Mouse (Mus musculus) intestine, embryonic 16.5 days (tissue): ENCODE data around the gene Tmc7. TPM values are rescaled to one million over a fixed set of nuclear protein-coding genes. Genes with fewer than 3 reads are reported as not detected.

Experiments
- ATAC-seq: fragments of 200-750 bp; cut with Nextera tagmentation; 2 replicates; pipeline ENCODE4 v1.8.0; 2017; ENCODE audit warnings: moderate TSS enrichment, moderate library complexity
- H3K27ac ChIP-seq: fragments of 300-500 bp; sonication (generic); 2 replicates; pipeline ENCODE4 v1.5.1; 2014; ENCODE audit warnings: mild to moderate bottlenecking, low read length
- H3K27me3 ChIP-seq: fragments of 300-500 bp; sonication (generic); replicated peaks from 2 replicates; pipeline ENCODE4 v1.6.1; 2014; ENCODE audit warnings: low read length, control low read depth, mixed read lengths; ENCODE audit not compliant: control insufficient read depth, insufficient read depth
- H3K36me3 ChIP-seq: fragments of 300-500 bp; sonication (generic); 2 replicates; pipeline ENCODE4 v1.6.1; 2014; ENCODE audit warnings: low read length, control low read depth; ENCODE audit not compliant: control insufficient read depth, insufficient read depth
- H3K4me1 ChIP-seq: fragments of 300-500 bp; sonication (generic); 2 replicates; pipeline ENCODE4 v1.6.1; 2014; ENCODE audit warnings: low read length, control low read depth, mixed read lengths; ENCODE audit not compliant: control insufficient read depth, insufficient read depth
- H3K4me2 ChIP-seq: fragments of 300-500 bp; sonication (generic); 2 replicates; pipeline ENCODE4 v1.6.1; 2014; ENCODE audit warnings: low read depth, low read length, control low read depth
- H3K4me3 ChIP-seq: fragments of 300-500 bp; sonication (generic); 2 replicates; pipeline ENCODE4 v1.5.1; 2014; ENCODE audit warnings: mild to moderate bottlenecking, low read length
- H3K9ac ChIP-seq: fragments of 300-500 bp; sonication (generic); 2 replicates; pipeline ENCODE4 v1.6.1; 2014; ENCODE audit warnings: low read depth, low read length
- H3K9me3 ChIP-seq: fragments of 300-500 bp; sonication (generic); 2 replicates; pipeline ENCODE4 v1.6.1; 2016; ENCODE audit warnings: low read length, control low read depth; ENCODE audit not compliant: control insufficient read depth
- WGBS: fragments of 180-500 bp; shearing (Covaris S2); extraction: QIAGEN DNeasy Blood & Tissue Kit; methylation state at CpG from one replicate; pipeline ENCODE4 v1.1.7; 2014; 5-methylcytosine and 5-hydroxymethylcytosine counted together
- polyA plus RNA-seq: library from polyadenylated mRNA; unstranded; fragments of >200 nt; fragmentation: Nextera tagmentation; extraction: Ambion mirVana; gene quantifications from 2 replicates; pipeline ENCODE4 v1.2.1, GENCODE M21; 2015

Tmc7 gene
- polyA plus RNA-seq, 1 experiment from 2014 or later: 1.7 TPM

GRCm38 (mm10) chr7:118526967-118527366 is 57.6 kb downstream of the Tmc7 start:
- no peak overlapping the region for H3K27ac ChIP-seq
- WGBS: 81% methylated on average over 4 of the region's 4 CpGs

DNA sequence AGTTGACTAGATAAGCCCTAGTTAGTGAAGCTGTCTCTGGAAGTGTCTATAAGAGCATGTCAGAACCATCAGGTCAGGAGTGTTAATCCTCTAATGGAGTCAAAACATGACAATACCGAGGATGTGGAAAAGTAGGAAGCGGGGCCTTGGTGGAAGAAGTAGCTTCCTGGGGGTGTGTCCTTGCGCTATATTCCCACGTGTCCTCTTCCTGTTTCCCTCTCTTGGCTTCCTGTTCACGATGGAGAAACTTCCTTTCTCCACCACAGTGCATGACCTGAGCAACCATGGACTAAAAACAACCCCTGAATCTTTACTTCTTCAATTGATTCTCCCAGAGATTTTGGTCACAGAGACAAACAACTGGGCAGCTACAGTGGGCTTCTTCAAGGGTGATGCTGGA is 62.5 kb downstream of the Tmc7 start:
- Histone ChIP-seq H3K27me3 (no peaks in the 10 kb centered on the region), H3K9me3 (no peaks in the 10 kb centered on the region), H3K36me3 (no peaks in the 10 kb centered on the region; the same call in 1 of the 2 replicates), H3K4me1 (no peaks in the 10 kb centered on the region), H3K4me2 (no peak overlapping the region), H3K4me3 (no peak overlapping the region), H3K9ac (no peak overlapping the region), H3K27ac (no peak overlapping the region)
- WGBS: 87% methylated on average over 5 of the region's 5 CpGs
- ATAC-seq: no peak

More at GRCm38 (mm10) chr7:118526967-118527366, 57.6 kb downstream of the Tmc7 start:
- no peak overlapping the region for H3K9ac ChIP-seq
- H3K27me3 ChIP-seq: no peaks in the 10 kb centered on the region
- no peaks in the 10 kb centered on the region for H3K9me3 ChIP-seq
- H3K4me1 ChIP-seq: no peaks in the 10 kb centered on the region
- H3K4me3 ChIP-seq: no peak overlapping the region
- no peak for ATAC-seq
- no peaks in the 10 kb centered on the region; the same call in 1 of the 2 replicates for H3K36me3 ChIP-seq
- no peak overlapping the region for H3K4me2 ChIP-seq

DNA sequence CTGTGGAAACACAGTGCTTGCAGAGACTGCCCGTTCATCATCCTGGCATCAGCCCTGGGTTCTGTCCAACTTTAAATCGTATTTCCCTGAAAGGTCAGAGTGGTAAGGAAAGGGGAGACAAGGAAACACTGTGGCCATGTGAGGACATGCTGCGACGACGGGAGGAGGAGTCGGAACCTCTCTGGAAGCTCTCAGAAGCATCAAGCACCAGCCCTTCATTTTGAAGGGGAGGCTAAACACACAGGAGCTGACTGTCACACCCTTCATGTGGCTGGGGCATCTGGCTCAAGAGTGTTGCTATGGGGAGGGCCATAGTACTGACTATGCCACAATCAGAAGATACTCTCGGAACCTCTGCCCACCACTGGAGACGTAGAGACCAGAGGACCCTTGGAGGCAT is 64.9 kb downstream of the Tmc7 start:
- H3K9ac ChIP-seq: no peak overlapping the region
- no peak overlapping the region for H3K4me2 ChIP-seq
- WGBS: 63% methylated on average over 8 of the region's 8 CpGs
- H3K9me3 ChIP-seq: no peaks in the 10 kb centered on the region
- H3K27ac ChIP-seq: no peak overlapping the region
- H3K36me3 ChIP-seq: no peaks in the 10 kb centered on the region
- no peaks in the 10 kb centered on the region for H3K27me3 ChIP-seq
- H3K4me3 ChIP-seq: no peak overlapping the region
- no peak for ATAC-seq
- no peaks in the 10 kb centered on the region for H3K4me1 ChIP-seq

- Histone ChIP-seq H3K27ac (no peak overlapping the region), H3K9me3 (no peaks in the 10 kb centered on the region), H3K4me3 (no peak overlapping the region), H3K27me3 (no peaks in the 10 kb centered on the region), H3K4me1 (no peaks in the 10 kb centered on the region), H3K36me3 (no peaks in the 10 kb centered on the region), H3K9ac (peak overlapping the region; percentile 46; the same call in 1 of the 2 replicates), H3K4me2 (no peak overlapping the region)
- WGBS: 3% methylated on average over 18 of the region's 18 CpGs
- peak; percentile 83 for ATAC-seq
Measured at GRCm38 (mm10) chr7:118518687-118519086, 65.8 kb downstream of the Tmc7 start.

GRCm38 (mm10) chr7:118517819-118518218 is 66.7 kb downstream of the Tmc7 start:
- Histone ChIP-seq H3K9me3 (no peaks in the 10 kb centered on the region), H3K27me3 (no peaks in the 10 kb centered on the region), H3K36me3 (no peaks in the 10 kb centered on the region), H3K4me2 (no peak overlapping the region), H3K4me1 (no peaks in the 10 kb centered on the region), H3K9ac (no peak overlapping the region), H3K4me3 (no peak overlapping the region), H3K27ac (no peak overlapping the region)
- peak; percentile 49 for ATAC-seq
- 64% methylated on average over 2 of the region's 2 CpGs for WGBS

- Histone ChIP-seq H3K27me3 (no peaks in the 10 kb centered on the region), H3K4me2 (no peak overlapping the region), H3K36me3 (no peaks in the 10 kb centered on the region), H3K9ac (no peak overlapping the region), H3K4me1 (no peaks in the 10 kb centered on the region), H3K4me3 (no peak overlapping the region), H3K27ac (no peak overlapping the region), H3K9me3 (no peaks in the 10 kb centered on the region)
- WGBS: 76% methylated on average over 7 of the region's 7 CpGs
- no peak for ATAC-seq
Measured at GRCm38 (mm10) chr7:118508556-118508955, 76.0 kb downstream of the Tmc7 start.

DNA sequence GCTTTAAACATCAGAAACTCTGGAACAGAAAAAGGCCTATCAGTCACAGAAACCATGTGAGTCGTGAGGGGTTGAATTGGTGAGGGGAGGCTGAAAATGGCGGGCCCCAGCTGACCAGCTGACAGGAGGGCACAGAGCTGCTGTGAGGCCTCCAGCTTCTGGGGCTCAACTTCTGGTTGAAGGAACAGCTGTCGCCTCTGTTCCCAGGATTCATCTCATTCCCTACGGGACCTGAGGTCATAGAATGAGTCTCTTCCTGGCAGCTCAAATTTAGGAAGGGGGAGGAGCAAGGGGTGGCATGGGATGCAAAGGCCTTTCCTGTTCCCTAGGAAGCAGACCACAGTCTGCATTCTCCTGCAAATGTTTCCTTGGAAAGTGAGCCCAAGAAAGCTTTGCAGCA is 80.7 kb downstream of the Tmc7 start:
- Histone ChIP-seq H3K4me3 (no peak overlapping the region), H3K27me3 (no peaks in the 10 kb centered on the region), H3K4me2 (no peak overlapping the region), H3K36me3 (no peaks in the 10 kb centered on the region), H3K27ac (no peak overlapping the region), H3K9ac (no peak overlapping the region), H3K4me1 (0 out of 2 replicates have a peak, but pooled peaks cover 5% of the 10 kb centered on the region), H3K9me3 (no peaks in the 10 kb centered on the region)
- WGBS: 60% methylated on average over 4 of the region's 4 CpGs
- ATAC-seq: no peak

- Histone ChIP-seq H3K27ac (no peak overlapping the region), H3K9ac (no peak overlapping the region), H3K36me3 (no peaks in the 10 kb centered on the region), H3K4me3 (no peak overlapping the region), H3K4me2 (no peak overlapping the region), H3K9me3 (no peaks in the 10 kb centered on the region), H3K27me3 (no peaks in the 10 kb centered on the region), H3K4me1 (0 out of 2 replicates have a peak, but pooled peaks cover 5% of the 10 kb centered on the region)
- WGBS: 79% methylated on average over 8 of the region's 8 CpGs
- no peak for ATAC-seq
Measured at GRCm38 (mm10) chr7:118502333-118502732, 82.2 kb downstream of the Tmc7 start.

GRCm38 (mm10) chr7:118499784-118500435 is 84.6 kb downstream of the Tmc7 start:
- Histone ChIP-seq H3K9me3 (no peaks in the 10 kb centered on the region), H3K4me3 (no peak overlapping the region), H3K36me3 (no peaks in the 10 kb centered on the region), H3K9ac (no peak overlapping the region), H3K27me3 (no peaks in the 10 kb centered on the region), H3K4me2 (no peak overlapping the region), H3K4me1 (0 out of 2 replicates have a peak, but pooled peaks cover 5% of the 10 kb centered on the region), H3K27ac (0 out of 2 replicates have a peak overlapping the region, but pooled peaks have one; percentile 5)
- WGBS: 49% methylated on average over 7 of the region's 7 CpGs
- ATAC-seq: peak; percentile 85
